Mouse (Mus musculus): Measurements from ENCODE around the gene Kctd13. TPM values are rescaled to one million over a fixed set of nuclear protein-coding genes. Genes with fewer than 3 reads are reported as not detected.
"Not testable (repeated sequence)": the region's sequence is repeated elsewhere in the genome, so short reads cannot be mapped to it uniquely, and the experiment has no call there.

Kctd13 gene
- polyA plus RNA-seq, 1 experiment from 2014 or later = 28.8 TPM

- Histone ChIP-seq H3K36me3 (ENCODE audit: control insufficient read depth, insufficient read depth, low read length) (no peaks in the 10 kb centered on the region), H3K9ac (ENCODE audit: low read length) (peak overlapping the region; percentile 87), H3K27me3 (ENCODE audit: control insufficient read depth, insufficient read depth, low read length) (no peaks in the 10 kb centered on the region), H3K9me3 (ENCODE audit: control insufficient read depth, low read length) (no peaks in the 10 kb centered on the region), H3K4me2 (ENCODE audit: low read depth, low read length, severe bottlenecking) (peak overlapping the region; percentile 60), H3K4me1 (replicated peaks; ENCODE audit: control insufficient read depth, insufficient read depth, low read length) (no peaks in the 10 kb centered on the region; the same call in 1 of the 2 replicates), H3K27ac (ENCODE audit: low read depth, low read length) (0 out of 2 replicates have a peak overlapping the region, but pooled peaks have one; percentile 12), H3K4me3 (ENCODE audit: low read depth, low read length) (peak overlapping the region; percentile 58)
- DNase-seq (ENCODE audit: low spot score) (peak; percentile 99), ATAC-seq (replicated peaks; ENCODE audit: low FRiP score) (peak; percentile 94)
- WGBS = 12% methylated on average over 37 of the region's 37 CpGs
Measured at GRCm38 (mm10) chr7:126898102-126898990, 30.3 kb upstream of the Kctd13 start.

GRCm38 (mm10) chr7:126899781-126900180 is 28.9 kb upstream of the Kctd13 start:
- H3K4me1 ChIP-seq (replicated peaks; ENCODE audit: control insufficient read depth, insufficient read depth, low read length); H3K4me2 ChIP-seq (ENCODE audit: low read depth, low read length, severe bottlenecking); DNase-seq (ENCODE audit: low spot score); H3K36me3 ChIP-seq (ENCODE audit: control insufficient read depth, insufficient read depth, low read length); H3K9me3 ChIP-seq (ENCODE audit: control insufficient read depth, low read length); H3K27me3 ChIP-seq (ENCODE audit: control insufficient read depth, insufficient read depth, low read length); H3K9ac ChIP-seq (ENCODE audit: low read length); H3K27ac ChIP-seq (ENCODE audit: low read depth, low read length); ATAC-seq (replicated peaks; ENCODE audit: low FRiP score); H3K4me3 ChIP-seq (ENCODE audit: low read depth, low read length): not testable (repeated sequence)
- 94% methylated on average over 7 of the region's 9 CpGs for WGBS

- DNase-seq (ENCODE audit: low spot score) = no peak
- 80% methylated on average over 3 of the region's 3 CpGs for WGBS
- Histone ChIP-seq H3K27me3 (ENCODE audit: control insufficient read depth, insufficient read depth, low read length) (no peaks in the 10 kb centered on the region), H3K27ac (ENCODE audit: low read depth, low read length) (no peak overlapping the region), H3K4me3 (ENCODE audit: low read depth, low read length) (no peak overlapping the region), H3K36me3 (ENCODE audit: control insufficient read depth, insufficient read depth, low read length) (no peaks in the 10 kb centered on the region), H3K4me2 (ENCODE audit: low read depth, low read length, severe bottlenecking) (no peak overlapping the region), H3K4me1 (replicated peaks; ENCODE audit: control insufficient read depth, insufficient read depth, low read length) (no peaks in the 10 kb centered on the region), H3K9ac (ENCODE audit: low read length) (no peak overlapping the region), H3K9me3 (ENCODE audit: control insufficient read depth, low read length) (no peaks in the 10 kb centered on the region)
- ATAC-seq (replicated peaks; ENCODE audit: low FRiP score) = no peak
Measured at GRCm38 (mm10) chr7:126905590-126905989, 23.1 kb upstream of the Kctd13 start.

- Histone ChIP-seq H3K9ac (ENCODE audit: low read length) (no peak overlapping the region), H3K4me1 (replicated peaks; ENCODE audit: control insufficient read depth, insufficient read depth, low read length) (no peaks in the 10 kb centered on the region), H3K27me3 (ENCODE audit: control insufficient read depth, insufficient read depth, low read length) (no peaks in the 10 kb centered on the region), H3K27ac (ENCODE audit: low read depth, low read length) (no peak overlapping the region), H3K9me3 (ENCODE audit: control insufficient read depth, low read length) (no peaks in the 10 kb centered on the region), H3K36me3 (ENCODE audit: control insufficient read depth, insufficient read depth, low read length) (no peaks in the 10 kb centered on the region), H3K4me3 (ENCODE audit: low read depth, low read length) (no peak overlapping the region), H3K4me2 (ENCODE audit: low read depth, low read length, severe bottlenecking) (no peak overlapping the region)
- WGBS = 87% methylated on average over 3 of the region's 3 CpGs
- no peak for DNase-seq (ENCODE audit: low spot score)
- no peak for ATAC-seq (replicated peaks; ENCODE audit: low FRiP score)
Measured at GRCm38 (mm10) chr7:126914844-126915243, 13.8 kb upstream of the Kctd13 start.

GRCm38 (mm10) chr7:126918356-126918755 is 10.3 kb upstream of the Kctd13 start:
- not testable (repeated sequence) for H3K4me2 ChIP-seq (ENCODE audit: low read depth, low read length, severe bottlenecking); DNase-seq (ENCODE audit: low spot score); ATAC-seq (replicated peaks; ENCODE audit: low FRiP score); H3K4me1 ChIP-seq (replicated peaks; ENCODE audit: control insufficient read depth, insufficient read depth, low read length); H3K27ac ChIP-seq (ENCODE audit: low read depth, low read length); H3K9me3 ChIP-seq (ENCODE audit: control insufficient read depth, low read length); H3K36me3 ChIP-seq (ENCODE audit: control insufficient read depth, insufficient read depth, low read length); H3K4me3 ChIP-seq (ENCODE audit: low read depth, low read length); H3K9ac ChIP-seq (ENCODE audit: low read length); H3K27me3 ChIP-seq (ENCODE audit: control insufficient read depth, insufficient read depth, low read length)
- 54% methylated on average over 4 of the region's 4 CpGs for WGBS

GRCm38 (mm10) chr7:126919973-126920372 is 8.7 kb upstream of the Kctd13 start:
- Histone ChIP-seq H3K9me3 (ENCODE audit: control insufficient read depth, low read length) (no peaks in the 10 kb centered on the region), H3K4me2 (ENCODE audit: low read depth, low read length, severe bottlenecking) (no peak overlapping the region), H3K4me1 (replicated peaks; ENCODE audit: control insufficient read depth, insufficient read depth, low read length) (no peaks in the 10 kb centered on the region), H3K27me3 (ENCODE audit: control insufficient read depth, insufficient read depth, low read length) (no peaks in the 10 kb centered on the region), H3K9ac (ENCODE audit: low read length) (no peak overlapping the region), H3K36me3 (ENCODE audit: control insufficient read depth, insufficient read depth, low read length) (no peaks in the 10 kb centered on the region), H3K27ac (ENCODE audit: low read depth, low read length) (no peak overlapping the region), H3K4me3 (ENCODE audit: low read depth, low read length) (no peak overlapping the region)
- 89% methylated on average over 4 of the region's 4 CpGs for WGBS
- DNase-seq (ENCODE audit: low spot score) (no peak), ATAC-seq (replicated peaks; ENCODE audit: low FRiP score) (no peak)

GRCm38 (mm10) chr7:126921563-126921962 is 7.1 kb upstream of the Kctd13 start:
- WGBS = 84% methylated on average over 2 of the region's 2 CpGs
- no peaks in the 10 kb centered on the region for H3K9me3 ChIP-seq (ENCODE audit: control insufficient read depth, low read length)
- H3K27me3 ChIP-seq (ENCODE audit: control insufficient read depth, insufficient read depth, low read length) = no peaks in the 10 kb centered on the region
- H3K4me3 ChIP-seq (ENCODE audit: low read depth, low read length) = no peak overlapping the region
- no peaks in the 10 kb centered on the region for H3K36me3 ChIP-seq (ENCODE audit: control insufficient read depth, insufficient read depth, low read length)
- H3K27ac ChIP-seq (ENCODE audit: low read depth, low read length) = no peak overlapping the region
- DNase-seq (ENCODE audit: low spot score) (no peak), ATAC-seq (replicated peaks; ENCODE audit: low FRiP score) (no peak)
- no peaks in the 10 kb centered on the region for H3K4me1 ChIP-seq (replicated peaks; ENCODE audit: control insufficient read depth, insufficient read depth, low read length)
- no peak overlapping the region for H3K9ac ChIP-seq (ENCODE audit: low read length)
- H3K4me2 ChIP-seq (ENCODE audit: low read depth, low read length, severe bottlenecking) = no peak overlapping the region

GRCm38 (mm10) chr7:126922624-126923060 is 6.0 kb upstream of the Kctd13 start, which contains the start of gene Tmem219:
TSS of gene Tmem219 (minus strand) at chr7:126922917.
- no peaks in the 10 kb centered on the region for H3K36me3 ChIP-seq (ENCODE audit: control insufficient read depth, insufficient read depth, low read length)
- H3K4me2 ChIP-seq (ENCODE audit: low read depth, low read length, severe bottlenecking) = peak within 1 kb of the TSS; percentile 6; the same call in 1 of the 2 replicates
- 44% methylated on average over 5 of the region's 5 CpGs for WGBS
- peak; percentile 55; the same call in 1 of the 2 replicates for ATAC-seq (replicated peaks; ENCODE audit: low FRiP score)
- no peak for DNase-seq (ENCODE audit: low spot score)
- peak within 1 kb of the TSS; percentile 49; the same call in 1 of the 2 replicates for H3K9ac ChIP-seq (ENCODE audit: low read length)
- H3K4me1 ChIP-seq (replicated peaks; ENCODE audit: control insufficient read depth, insufficient read depth, low read length) = no peaks in the 10 kb centered on the region
- H3K4me3 ChIP-seq (ENCODE audit: low read depth, low read length) = no peak within 1 kb of the TSS; the same call in 1 of the 2 replicates
- peak within 1 kb of the TSS; percentile 0; the same call in 1 of the 2 replicates for H3K27ac ChIP-seq (ENCODE audit: low read depth, low read length)
- H3K27me3 ChIP-seq (ENCODE audit: control insufficient read depth, insufficient read depth, low read length) = no peaks in the 10 kb centered on the region
- no peaks in the 10 kb centered on the region for H3K9me3 ChIP-seq (ENCODE audit: control insufficient read depth, low read length)

Measured in forebrain, embryonic 11.5 days (tissue).